Mouse (Mus musculus): ENCODE data around the gene Pcgf2. TPM values are rescaled to one million over a fixed set of nuclear protein-coding genes. Genes with fewer than 3 reads are reported as not detected.
A peak's percentile ranks its signal among the peaks of the same experiment; 100 is the strongest.
"Not testable (repeated sequence)": the region's sequence is repeated elsewhere in the genome, so short reads cannot be mapped to it uniquely, and the experiment has no call there.

Pcgf2 gene
- total RNA-seq, 4 experiments from 2014 or later = 22.2 to 48.5 (median 32.1) TPM

DNA sequence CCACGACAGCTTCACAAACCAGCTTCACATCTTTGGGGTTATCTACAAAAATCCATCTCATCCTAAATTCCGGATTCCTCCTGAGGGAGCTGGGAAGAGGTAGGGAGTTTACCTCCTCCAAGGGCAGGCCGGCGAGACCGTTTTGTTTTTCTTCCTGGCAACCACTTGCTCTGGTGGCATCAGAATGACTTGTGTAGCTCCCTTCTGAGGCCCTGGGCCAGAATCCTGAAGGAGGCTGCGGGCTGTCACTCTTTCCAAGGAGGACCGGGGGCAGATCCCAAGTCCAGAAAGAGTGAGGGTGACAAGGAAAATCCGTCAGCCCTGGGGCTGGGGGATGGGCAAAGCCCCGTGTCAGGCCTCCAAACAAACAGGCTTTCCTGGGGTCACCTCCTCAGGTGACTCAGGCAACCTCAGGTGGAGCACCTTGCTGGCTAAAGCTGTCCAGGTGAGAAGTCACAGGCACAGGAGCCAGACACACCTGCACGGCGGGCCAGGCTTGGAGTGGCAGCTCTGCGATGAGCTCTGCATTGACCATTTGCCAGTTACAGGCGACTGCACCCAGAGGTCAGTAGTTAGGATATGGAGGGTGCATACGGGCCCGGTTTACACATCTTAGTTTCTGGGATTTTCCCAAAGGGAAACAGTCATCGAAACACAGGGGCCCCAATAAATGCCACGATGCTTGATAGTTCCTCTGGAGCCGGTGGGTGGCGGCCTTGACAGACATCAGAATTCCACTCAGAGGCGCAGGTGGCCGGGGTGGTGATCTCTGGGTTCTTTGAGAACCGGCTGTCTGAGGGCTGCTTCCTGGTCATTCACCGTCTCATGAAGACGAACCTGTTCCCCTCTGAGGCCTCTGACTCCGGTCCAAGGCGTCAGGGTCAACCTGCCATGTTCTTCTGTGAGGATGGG, 17.3 kb upstream of the Pcgf2 start:
- DNase-seq = no peak

DNA sequence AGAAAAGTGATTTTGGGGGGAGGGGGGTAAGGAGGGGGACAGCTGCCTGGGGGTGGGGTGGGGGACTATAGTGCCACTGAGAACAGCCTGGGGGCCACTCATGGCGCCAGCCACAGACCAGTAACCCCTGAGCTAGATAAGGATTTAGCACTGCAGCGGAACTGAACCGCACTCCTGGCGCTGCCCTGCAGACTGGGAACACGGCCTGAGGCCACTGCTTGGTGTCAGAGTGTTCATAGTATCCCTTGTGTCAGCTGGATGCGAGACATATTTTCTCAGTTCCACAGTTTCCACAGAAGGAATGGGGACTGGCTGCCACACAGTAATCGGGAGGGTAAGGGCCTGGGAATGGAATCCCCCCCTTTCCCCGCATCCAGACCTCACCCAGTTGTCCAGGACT, 15.7 kb upstream of the Pcgf2 start:
- no peak for DNase-seq

DNA sequence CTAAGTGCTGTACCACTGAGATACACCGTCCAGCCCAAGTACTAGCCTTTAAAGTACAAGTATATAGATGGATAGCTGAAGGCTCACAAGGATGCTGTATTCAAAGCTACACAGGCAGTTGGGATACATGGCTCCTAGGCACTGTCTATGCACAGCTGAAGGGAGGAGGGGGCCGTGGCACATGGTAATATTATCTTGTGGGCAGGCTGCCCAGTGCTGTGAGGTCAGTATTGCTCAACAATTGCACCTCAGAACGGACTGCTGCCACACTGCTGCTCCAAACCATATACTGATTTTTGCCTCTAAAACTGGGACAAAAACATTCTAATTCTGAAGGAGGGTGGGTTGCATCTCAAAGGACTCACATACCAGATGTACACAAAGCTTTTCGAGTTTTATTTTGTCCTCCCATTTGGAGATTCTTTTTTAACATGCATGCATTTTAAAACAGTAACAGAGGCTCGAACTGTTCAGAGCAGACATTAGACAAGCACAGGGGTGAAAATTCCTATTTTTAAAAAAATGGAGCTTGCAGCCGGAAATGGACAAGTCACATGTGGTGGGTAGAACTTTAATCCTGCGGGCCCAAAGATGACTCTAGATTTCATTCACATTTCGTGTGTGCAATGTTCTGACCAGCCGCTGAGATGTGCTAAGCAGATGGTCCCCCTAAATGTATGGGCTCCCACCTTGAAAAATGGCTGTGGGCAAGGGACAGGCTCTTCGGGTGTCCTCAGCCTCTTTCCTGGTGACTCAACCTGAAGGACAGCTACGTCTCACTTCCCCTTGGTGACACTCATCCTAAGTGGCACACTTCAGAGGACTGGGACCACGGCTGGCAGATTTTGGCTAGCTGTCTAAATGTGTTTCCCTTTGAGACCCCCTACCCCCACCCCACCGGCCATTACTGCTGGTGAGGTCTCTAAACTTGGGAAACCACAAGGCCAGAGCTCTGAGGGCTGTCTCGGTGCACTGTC, 14.8 kb upstream of the Pcgf2 start:
- no peak for DNase-seq

GRCm38 (mm10) chr11:97714356-97714755, 14.1 kb upstream of the Pcgf2 start:
- no peak for DNase-seq

GRCm38 (mm10) chr11:97713896-97714295, 13.6 kb upstream of the Pcgf2 start:
- peak; percentile 71 for DNase-seq

GRCm38 (mm10) chr11:97712286-97712685, 12.0 kb upstream of the Pcgf2 start:
- DNase-seq = no peak

DNA sequence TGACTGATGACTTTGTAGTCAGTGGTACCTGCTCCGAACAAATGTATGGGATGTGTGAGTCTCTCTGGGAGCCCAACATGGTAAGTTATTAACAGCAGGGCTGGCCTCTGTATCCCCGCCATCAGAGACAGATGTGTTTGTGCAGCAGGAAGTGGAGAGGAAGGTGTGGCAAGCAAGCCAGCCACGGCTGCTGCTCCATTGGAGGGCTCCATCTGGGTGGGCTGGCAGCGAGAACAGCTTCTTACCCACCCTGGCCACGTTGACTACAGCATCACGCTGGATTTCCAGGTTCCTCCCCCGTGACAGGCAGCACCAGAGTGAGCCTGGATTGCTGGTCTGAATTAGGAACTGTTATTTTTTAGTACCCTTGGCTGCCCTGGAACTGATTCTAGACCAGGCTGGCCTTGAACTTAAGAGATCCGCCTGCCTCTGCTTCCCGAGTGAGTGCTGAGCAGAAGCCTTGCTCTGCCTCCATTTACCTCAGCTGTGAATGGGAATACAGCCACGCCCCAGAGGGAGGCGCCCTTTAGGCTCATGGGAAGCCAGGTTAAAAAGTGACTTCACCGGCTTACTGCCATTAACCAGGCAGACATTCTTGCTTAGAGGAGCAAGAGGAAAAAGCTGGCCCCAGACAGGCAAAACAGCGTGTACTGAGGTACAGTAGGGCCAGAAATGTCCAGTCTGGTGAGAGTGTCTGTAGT, 11.1 kb upstream of the Pcgf2 start:
- DNase-seq = no peak

DNA sequence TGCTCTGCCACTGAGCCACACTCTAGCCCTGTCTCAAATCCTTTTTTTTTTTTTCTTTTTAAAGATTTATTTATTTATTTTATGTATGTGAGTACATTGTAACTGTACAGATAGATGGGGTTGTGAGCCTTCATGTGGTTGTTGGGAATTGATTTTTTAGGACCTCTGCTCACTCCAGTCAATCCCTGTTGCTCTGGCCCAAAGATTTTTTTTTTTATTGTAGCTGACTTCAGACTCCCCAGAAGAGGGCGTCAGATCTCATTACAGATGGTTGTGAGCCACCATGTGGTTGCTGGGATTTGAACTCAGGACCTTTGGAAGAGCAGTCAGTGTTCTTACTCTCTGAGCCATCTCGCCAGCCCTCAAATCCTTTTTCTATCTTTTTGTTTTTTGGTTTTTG, 9.8 kb upstream of the Pcgf2 start:
- DNase-seq = not testable (repeated sequence)

DNA sequence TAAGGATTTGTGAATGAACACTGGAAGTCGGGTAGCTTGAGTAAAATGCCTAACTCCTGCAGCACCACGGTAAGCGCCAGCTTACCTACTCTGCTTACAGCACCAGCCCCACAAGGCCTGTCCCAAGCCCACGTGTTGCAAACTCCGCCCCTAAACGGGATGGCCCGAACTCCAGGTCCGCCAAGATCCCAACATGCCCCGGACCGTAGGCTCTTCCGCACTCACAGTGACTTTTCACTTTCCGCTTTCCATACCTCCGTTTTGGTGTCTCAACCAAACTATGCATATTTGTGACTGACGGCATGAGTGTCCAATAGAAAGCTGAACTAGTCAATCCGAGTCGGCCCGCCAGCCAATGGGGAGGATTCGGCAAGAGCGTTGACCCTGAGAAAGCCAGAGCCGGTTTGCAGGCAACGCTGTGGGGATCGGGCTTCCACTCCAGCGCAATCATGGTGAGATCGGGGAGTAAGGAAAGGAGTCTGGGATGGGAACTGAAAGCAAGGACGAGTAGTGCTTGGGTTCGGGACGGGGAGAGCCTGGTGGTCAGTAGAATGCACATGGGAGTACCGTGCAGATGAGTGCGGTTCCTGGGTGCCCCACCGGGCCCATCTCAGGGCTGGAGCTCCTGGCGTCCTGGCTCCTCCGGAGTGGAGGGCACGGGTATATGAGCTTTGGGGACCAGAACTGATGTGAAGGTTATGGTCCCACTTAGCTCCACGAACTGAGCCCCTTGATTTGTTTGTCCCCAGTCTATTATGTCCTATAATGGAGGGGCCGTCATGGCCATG, 2.9 kb upstream of the Pcgf2 start, which contains the start of gene Psmb3:
Gene Psmb3 (plus strand): TSS at position 361 of the 788 bp plus-strand sequence.
- peak; percentile 99 for DNase-seq

- DNase-seq = peak; percentile 87
These were observed 2.1 kb upstream of the Pcgf2 start for GRCm38 (mm10) chr11:97702393-97702745.

- no peak for DNase-seq
These were observed 1.5 kb upstream of the Pcgf2 start for GRCm38 (mm10) chr11:97701581-97702392.

DNA sequence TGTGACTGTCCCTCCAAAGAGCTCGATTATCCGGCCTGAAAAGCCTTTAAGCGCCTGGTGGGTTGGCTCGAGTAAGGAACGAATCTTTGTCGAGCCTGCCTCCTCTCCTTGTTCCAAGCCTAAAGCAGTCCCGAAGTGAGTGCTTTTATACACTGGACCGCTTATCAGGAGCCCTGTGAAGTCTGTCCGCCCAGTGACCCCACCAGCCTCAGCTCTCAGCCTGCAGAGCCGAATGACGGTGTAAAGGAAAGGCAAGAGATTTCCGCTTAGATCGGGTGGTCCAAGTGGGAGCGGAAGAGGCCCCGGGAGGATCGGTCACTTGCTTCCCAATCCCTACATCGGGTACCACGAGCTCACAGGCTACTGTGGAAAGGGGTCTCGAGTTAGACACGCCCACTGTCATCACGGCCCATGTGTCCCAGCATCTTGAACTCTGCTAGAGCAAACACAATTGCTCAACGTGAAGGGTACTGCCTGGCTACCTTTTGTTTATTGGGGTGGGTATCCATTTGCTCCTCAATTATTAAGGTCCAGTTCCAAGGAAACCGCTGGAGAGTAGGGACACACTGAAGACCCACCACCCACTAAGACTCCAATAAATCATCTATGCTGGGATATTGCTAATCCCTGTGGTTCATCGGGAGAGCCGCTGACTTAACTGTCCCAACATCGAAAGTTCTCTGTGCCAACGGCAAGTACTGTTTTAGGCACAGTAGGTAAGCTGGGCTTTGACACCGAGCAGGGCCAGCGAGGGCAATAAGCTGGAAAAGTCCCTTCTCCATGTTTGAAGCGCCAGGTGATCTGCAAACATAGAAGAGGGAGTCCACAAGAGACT, 666 bp upstream of the Pcgf2 start:
- DNase-seq = no peak

- DNase-seq = peak; percentile 79
These were observed 683 bp downstream of the Pcgf2 start for GRCm38 (mm10) chr11:97699626-97700002.

DNA sequence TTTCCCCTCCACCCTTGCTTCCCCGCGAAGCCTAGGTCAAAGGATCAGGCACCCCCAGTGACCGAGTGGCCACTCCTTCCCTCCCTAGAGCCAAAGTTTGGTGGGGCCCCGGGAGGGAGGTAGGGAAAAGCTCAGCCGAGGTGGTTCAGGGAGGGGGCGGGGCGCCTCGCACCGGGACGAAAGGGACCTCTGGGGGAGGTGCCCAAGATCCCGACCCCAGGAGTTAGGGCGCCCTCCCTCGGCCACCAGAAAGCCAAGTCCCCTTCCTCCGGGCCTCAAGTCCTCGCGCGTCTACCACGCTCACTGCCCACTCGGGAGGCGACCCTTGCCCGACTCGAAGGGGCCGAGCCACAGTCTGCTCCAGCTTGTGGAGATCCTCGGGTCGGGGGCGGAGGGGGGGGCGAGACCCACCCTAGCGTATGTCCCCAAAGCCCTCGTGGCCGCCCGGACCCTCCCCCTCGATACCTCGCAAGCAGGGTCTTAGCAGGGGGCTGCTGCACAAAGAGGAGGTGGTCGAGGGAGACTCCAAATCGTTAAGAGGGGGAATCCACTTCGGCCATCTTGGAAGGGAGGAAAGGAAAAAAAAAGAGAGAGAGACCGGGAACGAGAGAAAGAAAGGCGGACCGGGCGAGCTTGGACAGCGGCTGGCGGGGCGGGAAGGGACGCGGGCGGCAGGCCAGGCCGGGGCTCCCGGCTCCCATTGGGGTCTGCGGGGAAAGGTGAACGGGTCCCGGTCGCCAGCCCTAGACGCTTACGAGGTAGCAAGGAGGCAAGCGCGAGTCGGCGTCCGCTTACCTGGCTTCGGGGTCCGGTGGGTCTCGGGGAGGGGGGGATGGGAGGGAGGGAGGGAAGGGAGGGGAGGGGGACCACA, 1.3 kb downstream of the Pcgf2 start:
- peak; percentile 70 for DNase-seq

GRCm38 (mm10) chr11:97697891-97698529, 2.3 kb downstream of the Pcgf2 start:
- no peak for DNase-seq

- no peak for DNase-seq
These were observed 3.0 kb downstream of the Pcgf2 start for GRCm38 (mm10) chr11:97697199-97697890.

DNA sequence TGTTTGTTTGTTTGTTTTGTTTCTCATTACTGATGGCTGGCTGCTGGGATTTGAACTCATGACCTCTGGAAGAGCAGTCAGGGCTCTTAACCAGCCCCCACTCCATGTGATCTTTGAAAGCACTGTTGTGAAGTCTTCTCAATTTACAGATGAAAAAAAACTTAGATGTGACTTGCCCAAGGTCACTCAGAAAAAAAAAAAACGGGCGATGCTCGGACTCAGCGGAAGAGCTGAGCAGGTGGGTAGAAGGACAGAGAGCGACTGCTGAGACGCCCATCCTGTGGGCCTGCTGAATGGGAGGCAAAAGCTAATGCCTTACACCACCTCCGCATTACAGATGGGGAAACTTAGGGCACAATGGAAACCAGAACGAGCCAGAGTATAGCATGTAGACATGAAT, 3.6 kb downstream of the Pcgf2 start:
- no peak for DNase-seq
